Mouse (Mus musculus) hindbrain, embryonic 13.5 days (tissue): ENCODE data around the gene Unc50. TPM values are rescaled to one million over a fixed set of nuclear protein-coding genes. Genes with fewer than 3 reads are reported as not detected.

ENCODE experiments used
- ATAC-seq: fragments of 200-750 bp; cut with Nextera tagmentation; 2 replicates; pipeline ENCODE4 v1.8.0; 2017; ENCODE audit warnings: moderate TSS enrichment; ENCODE audit not compliant: low FRiP score
- H3K27ac ChIP-seq: fragments of 300-500 bp; sonication (generic); 2 replicates; pipeline ENCODE4 v1.5.1; 2015; ENCODE audit warnings: inconsistent platforms, mild to moderate bottlenecking, moderate library complexity
- H3K27me3 ChIP-seq: fragments of 300-500 bp; sonication (generic); 2 replicates; pipeline ENCODE4 v1.6.1; 2015; ENCODE audit warnings: mild to moderate bottlenecking, inconsistent platforms
- H3K36me3 ChIP-seq: fragments of 300-500 bp; sonication (generic); 2 replicates; pipeline ENCODE4 v1.6.1; 2015; ENCODE audit warnings: mild to moderate bottlenecking, inconsistent platforms
- H3K4me1 ChIP-seq: fragments of 300-500 bp; sonication (generic); replicated peaks from 2 replicates; pipeline ENCODE4 v1.6.1; 2015; ENCODE audit warnings: inconsistent platforms
- H3K4me2 ChIP-seq: fragments of 300-500 bp; sonication (generic); 2 replicates; pipeline ENCODE4 v1.6.1; 2015; ENCODE audit warnings: inconsistent platforms, mild to moderate bottlenecking, moderate library complexity
- H3K4me3 ChIP-seq: fragments of 300-500 bp; sonication (generic); 2 replicates; pipeline ENCODE4 v1.5.1; 2015; ENCODE audit warnings: mild to moderate bottlenecking, inconsistent platforms
- H3K9ac ChIP-seq: fragments of 300-500 bp; sonication (generic); 2 replicates; pipeline ENCODE4 v1.6.1; 2015; ENCODE audit warnings: mild to moderate bottlenecking, inconsistent platforms
- H3K9me3 ChIP-seq: fragments of 300-500 bp; sonication (generic); 2 replicates; pipeline ENCODE4 v1.6.1; 2016; ENCODE audit warnings: inconsistent platforms
- WGBS: fragments of 180-500 bp; shearing (Covaris S2); methylation state at CpG from one replicate; pipeline ENCODE4 v1.1.7; 2015; 5-methylcytosine and 5-hydroxymethylcytosine counted together
- polyA plus RNA-seq: library from polyadenylated mRNA; unstranded; fragments of >200 nt; fragmentation: Nextera tagmentation; extraction: Ambion mirVana; gene quantifications from 2 replicates; pipeline ENCODE4 v1.2.1, GENCODE M21; 2015

Gene Unc50
- 125 and 127 TPM in 2 replicates for polyA plus RNA-seq

DNA sequence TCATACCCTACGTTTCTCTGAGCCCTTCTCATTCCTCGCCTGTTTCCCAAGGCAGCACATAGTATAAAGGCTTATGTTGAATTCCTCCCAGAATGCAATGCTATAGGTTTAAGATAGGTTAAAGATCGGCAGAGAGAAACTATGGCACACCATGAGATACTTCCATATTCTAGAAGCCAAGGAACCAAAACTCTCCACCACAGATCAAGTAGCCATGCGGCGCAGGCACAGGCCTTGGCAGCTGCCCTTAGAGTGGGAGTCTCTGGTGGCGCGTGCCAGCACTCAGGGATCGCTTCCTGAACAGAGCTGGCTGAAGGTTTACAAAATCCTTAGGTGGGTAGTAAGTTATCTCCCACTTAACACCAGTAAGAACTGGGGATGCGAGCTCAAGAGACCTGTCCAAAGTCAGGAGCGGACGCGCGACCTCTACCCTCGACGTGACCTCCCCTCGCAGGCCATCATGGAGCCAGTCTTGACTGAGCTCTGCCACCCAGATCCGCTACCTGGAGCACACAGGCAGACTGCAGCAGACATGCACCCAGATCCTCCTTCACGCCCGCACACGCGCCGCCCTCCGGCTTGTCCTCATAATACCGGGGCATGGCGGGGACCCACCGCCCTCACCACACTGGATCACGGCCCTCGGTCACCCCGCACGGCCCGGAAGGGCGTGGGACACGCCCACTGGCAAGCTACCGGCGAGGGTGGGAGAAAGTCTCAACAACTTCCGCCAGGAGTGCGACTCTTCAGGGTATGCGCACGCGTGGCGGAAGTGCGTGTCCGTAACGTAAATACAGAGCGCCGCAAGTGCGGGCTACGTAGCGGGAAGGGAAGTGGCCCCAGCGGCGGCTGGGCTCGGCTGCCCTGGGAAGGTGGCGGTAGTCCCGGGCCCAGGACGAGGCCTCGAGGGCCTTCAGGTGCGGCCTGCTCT lies at the start of gene Unc50, which contains the start of gene Coa5:
Gene Unc50 (plus strand): TSS at position 774 of the 931 bp plus-strand sequence.
Gene Coa5 (minus strand): TSS at position 738 of the 931 bp plus-strand sequence.
- H3K4me3 ChIP-seq = peak within 1 kb of the TSS; percentile 89
- peak within 1 kb of the TSS; percentile 93 for H3K4me2 ChIP-seq
- H3K36me3 ChIP-seq = peaks cover 46% of the 10 kb centered on the region
- H3K9me3 ChIP-seq = no peaks in the 10 kb centered on the region
- H3K4me1 ChIP-seq = peaks cover 38% of the 10 kb centered on the region
- ATAC-seq = peak; percentile 99
- H3K27me3 ChIP-seq = no peaks in the 10 kb centered on the region
- H3K27ac ChIP-seq = peak within 1 kb of the TSS; percentile 81
- peak within 1 kb of the TSS; percentile 92 for H3K9ac ChIP-seq
- WGBS = 3% methylated on average over 57 of the region's 57 CpGs

DNA sequence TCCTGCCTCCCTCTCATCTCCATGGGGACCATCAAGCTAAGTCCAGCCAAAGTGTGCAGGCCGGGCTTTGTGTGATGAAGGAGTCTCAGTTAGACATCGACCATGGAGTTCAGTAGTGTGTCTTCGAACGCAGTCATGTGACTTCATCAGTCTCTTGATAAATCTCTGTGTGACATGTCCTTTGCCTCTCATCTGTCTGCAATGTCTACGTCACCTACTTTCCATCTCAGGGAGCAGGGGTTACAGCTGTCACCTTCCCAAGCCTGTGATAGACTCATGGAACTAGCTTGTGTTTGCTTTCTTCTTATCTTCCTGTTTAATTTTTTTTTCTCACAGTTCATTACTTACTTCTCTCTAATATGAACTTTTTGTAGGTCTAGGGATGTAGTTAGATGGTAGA lies 49.0 kb upstream of the Unc50 start:
- WGBS = 94% methylated on average over 5 of the region's 5 CpGs
- H3K36me3 ChIP-seq = peaks cover 73% of the 10 kb centered on the region
- H3K4me3 ChIP-seq = no peak overlapping the region
- H3K27ac ChIP-seq = no peak overlapping the region
- H3K9ac ChIP-seq = no peak overlapping the region
- H3K27me3 ChIP-seq = no peaks in the 10 kb centered on the region
- no peak overlapping the region for H3K4me2 ChIP-seq
- ATAC-seq = no peak
- H3K4me1 ChIP-seq = no peaks in the 10 kb centered on the region
- H3K9me3 ChIP-seq = no peaks in the 10 kb centered on the region

DNA sequence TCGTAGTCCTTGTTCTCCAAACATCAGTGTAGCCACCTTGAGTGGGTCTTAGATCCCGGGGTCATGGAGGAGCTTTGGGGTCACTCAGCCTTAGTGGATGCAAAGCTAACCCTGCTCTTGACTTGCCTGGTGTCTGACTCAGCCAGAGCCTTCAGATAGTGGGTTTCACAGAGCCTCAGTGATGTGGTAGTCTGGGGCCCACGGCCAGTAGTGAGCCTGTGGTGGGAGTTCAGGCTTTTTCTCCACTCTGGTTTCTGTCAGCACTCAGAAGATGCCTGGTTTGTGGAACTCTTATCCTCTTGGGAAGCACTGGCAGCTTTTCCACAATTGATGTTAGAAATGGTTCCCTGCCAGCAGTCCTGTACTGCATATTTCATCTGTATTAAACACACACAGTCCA lies 45.6 kb upstream of the Unc50 start:
- no peak for ATAC-seq
- WGBS = 88% methylated on average over 3 of the region's 3 CpGs
- no peak overlapping the region for H3K9ac ChIP-seq
- H3K9me3 ChIP-seq = no peaks in the 10 kb centered on the region
- H3K4me1 ChIP-seq = no peaks in the 10 kb centered on the region
- peaks cover 68% of the 10 kb centered on the region for H3K36me3 ChIP-seq
- H3K27me3 ChIP-seq = no peaks in the 10 kb centered on the region
- H3K27ac ChIP-seq = no peak overlapping the region
- no peak overlapping the region for H3K4me2 ChIP-seq
- H3K4me3 ChIP-seq = no peak overlapping the region

DNA sequence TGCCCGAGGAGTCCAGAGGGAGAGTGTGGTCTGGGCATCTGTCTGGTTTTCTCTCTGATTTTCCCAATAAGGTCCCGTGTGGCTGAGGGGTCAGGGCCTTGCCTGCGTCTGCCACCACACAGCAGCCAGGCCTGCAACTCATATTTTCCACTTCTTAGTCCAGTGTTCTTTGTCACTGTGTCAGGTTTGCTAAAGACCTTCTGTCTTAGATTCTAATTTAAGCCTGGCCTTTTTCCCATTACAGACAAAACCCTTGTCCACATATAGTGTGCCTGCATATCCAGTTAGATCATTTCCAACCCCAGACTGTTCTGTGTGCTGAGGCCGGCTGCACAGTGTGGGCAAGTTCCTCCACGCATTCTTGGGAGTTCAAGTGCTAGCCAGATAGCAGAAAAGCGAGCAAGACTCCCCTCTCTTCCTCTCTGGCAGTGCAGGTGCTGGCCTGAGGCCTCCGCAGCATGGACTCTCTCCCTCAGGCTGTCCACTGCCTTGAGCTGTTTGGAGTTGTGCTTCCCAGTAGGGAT lies 43.4 kb upstream of the Unc50 start:
- Histone ChIP-seq H3K36me3 (peaks cover 70% of the 10 kb centered on the region), H3K4me1 (no peaks in the 10 kb centered on the region), H3K4me2 (no peak overlapping the region), H3K27ac (no peak overlapping the region), H3K9ac (no peak overlapping the region), H3K9me3 (no peaks in the 10 kb centered on the region), H3K27me3 (no peaks in the 10 kb centered on the region), H3K4me3 (no peak overlapping the region)
- no peak for ATAC-seq
- 83% methylated on average over 7 of the region's 7 CpGs for WGBS

DNA sequence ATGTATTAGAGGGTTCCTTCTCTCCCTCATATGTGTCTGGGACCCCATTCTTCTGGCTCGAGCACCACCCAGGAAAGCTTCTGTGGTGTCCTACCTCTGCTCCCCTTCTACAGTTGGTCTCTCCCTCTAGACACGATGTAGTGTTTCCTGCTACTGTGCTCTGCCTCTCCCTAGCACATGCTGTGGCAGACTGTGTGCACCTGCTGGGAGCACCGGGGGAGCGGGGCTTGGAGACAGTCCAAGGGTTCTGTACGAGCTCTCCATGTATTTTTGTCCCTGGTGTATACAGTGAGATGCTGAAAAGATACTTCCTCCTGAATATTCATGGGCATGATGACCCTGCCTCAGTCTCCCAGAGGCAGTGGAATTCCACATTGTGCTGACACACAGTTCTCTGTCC lies 36.8 kb upstream of the Unc50 start:
- no peaks in the 10 kb centered on the region for H3K27me3 ChIP-seq
- ATAC-seq = no peak
- 0 out of 2 replicates have a peak, but pooled peaks cover 2% of the 10 kb centered on the region for H3K4me1 ChIP-seq
- H3K4me3 ChIP-seq = no peak overlapping the region
- WGBS = 70% methylated on average over 5 of the region's 5 CpGs
- peaks cover 83% of the 10 kb centered on the region for H3K36me3 ChIP-seq
- no peak overlapping the region for H3K27ac ChIP-seq
- H3K4me2 ChIP-seq = no peak overlapping the region
- no peak overlapping the region for H3K9ac ChIP-seq
- no peaks in the 10 kb centered on the region for H3K9me3 ChIP-seq

DNA sequence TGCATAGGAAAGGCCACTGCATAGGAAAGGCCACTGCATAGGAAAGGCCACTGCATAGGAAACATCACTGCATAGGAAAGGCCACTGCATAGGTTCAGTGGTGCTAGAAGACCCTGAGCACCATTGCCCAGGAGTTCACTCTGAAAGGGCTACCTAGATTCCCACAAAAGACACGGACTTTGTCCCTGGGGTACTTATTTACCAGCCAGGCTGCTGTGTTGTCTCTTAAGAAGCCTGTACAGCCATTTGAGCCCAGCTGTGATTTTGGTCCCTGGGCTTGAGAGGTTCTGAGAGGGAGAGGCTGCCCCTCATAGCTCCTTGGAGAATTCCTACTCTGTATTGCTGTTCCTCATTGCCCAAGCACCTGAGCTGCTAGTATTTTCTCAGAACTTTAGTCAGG lies 33.5 kb upstream of the Unc50 start:
- 55% methylated on average over 1 of the region's 1 CpGs for WGBS
- no peak overlapping the region for H3K27ac ChIP-seq
- H3K9me3 ChIP-seq = no peaks in the 10 kb centered on the region
- 0 out of 2 replicates have a peak, but pooled peaks cover 9% of the 10 kb centered on the region for H3K4me1 ChIP-seq
- peaks cover 77% of the 10 kb centered on the region for H3K36me3 ChIP-seq
- no peak overlapping the region for H3K4me3 ChIP-seq
- no peak overlapping the region for H3K9ac ChIP-seq
- ATAC-seq = no peak
- H3K27me3 ChIP-seq = no peaks in the 10 kb centered on the region
- H3K4me2 ChIP-seq = no peak overlapping the region

DNA sequence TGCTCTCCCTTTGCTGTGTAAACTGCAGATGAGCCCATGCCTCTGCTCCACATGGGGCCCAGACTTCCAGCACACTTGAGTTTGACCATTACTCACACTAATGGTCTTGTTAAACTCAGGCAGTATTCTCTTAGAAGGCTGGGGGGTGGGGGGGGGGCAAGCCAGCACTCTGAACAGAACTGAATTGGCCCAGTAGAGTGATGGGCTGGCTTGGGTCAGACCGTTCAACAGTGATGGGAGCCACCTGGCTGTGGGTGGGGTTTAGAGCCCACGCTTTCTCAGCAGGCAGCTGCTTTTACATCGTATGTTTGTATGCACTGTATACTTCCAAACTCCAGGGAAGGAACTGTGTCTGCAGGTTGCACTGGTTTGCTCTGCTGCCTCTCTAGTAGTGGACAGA lies 31.0 kb upstream of the Unc50 start:
- WGBS = 58% methylated on average over 3 of the region's 3 CpGs
- no peak for ATAC-seq
- Histone ChIP-seq H3K36me3 (peaks cover 78% of the 10 kb centered on the region), H3K9me3 (no peaks in the 10 kb centered on the region), H3K4me1 (0 out of 2 replicates have a peak, but pooled peaks cover 9% of the 10 kb centered on the region), H3K27ac (no peak overlapping the region), H3K4me2 (no peak overlapping the region), H3K9ac (no peak overlapping the region), H3K4me3 (no peak overlapping the region), H3K27me3 (no peaks in the 10 kb centered on the region)

DNA sequence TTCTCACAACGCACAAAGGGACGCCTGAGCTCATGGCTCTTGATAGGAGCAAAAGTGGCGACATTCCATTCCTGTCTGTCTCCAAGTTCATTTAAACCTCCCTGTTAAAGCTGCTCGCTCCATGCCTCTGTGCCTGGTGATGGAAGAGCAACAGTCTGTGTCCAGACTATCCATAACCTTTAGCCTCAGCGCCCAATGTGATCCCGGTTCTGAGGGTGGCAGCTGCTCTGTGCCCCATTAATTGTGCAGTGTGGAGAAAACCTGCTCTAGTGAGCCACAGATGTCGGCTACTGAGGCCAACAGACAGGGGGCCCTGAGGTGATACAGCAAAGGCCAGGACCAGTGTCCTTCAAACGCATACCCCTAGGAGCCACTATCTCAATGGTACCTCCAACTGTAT lies 30.2 kb upstream of the Unc50 start:
- 69% methylated on average over 8 of the region's 8 CpGs for WGBS
- no peak overlapping the region for H3K4me3 ChIP-seq
- 0 out of 2 replicates have a peak, but pooled peaks cover 9% of the 10 kb centered on the region for H3K4me1 ChIP-seq
- no peak overlapping the region for H3K9ac ChIP-seq
- no peak for ATAC-seq
- peaks cover 71% of the 10 kb centered on the region for H3K36me3 ChIP-seq
- H3K4me2 ChIP-seq = no peak overlapping the region
- H3K27me3 ChIP-seq = no peaks in the 10 kb centered on the region
- H3K9me3 ChIP-seq = no peaks in the 10 kb centered on the region
- no peak overlapping the region for H3K27ac ChIP-seq

DNA sequence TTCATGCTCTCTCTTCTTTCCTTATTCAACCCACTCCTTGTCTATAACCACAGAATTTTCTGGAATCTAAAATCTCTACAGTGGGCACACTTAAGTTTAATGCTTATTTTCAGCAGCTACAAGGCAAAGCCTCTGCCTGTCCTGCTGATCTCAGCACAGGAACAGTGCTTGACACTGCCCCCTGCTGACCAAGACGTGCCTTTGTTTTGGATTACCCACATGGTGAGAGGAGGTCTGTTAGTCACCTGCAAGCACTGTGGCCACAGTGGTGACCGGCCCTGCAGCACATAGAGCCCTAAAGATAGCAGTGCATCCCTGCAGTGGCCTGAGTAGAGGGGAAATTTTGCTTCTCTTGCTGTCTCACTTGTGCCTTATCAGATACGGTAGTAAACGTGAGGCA lies 28.3 kb upstream of the Unc50 start:
- Histone ChIP-seq H3K4me3 (no peak overlapping the region), H3K27me3 (no peaks in the 10 kb centered on the region), H3K4me1 (0 out of 2 replicates have a peak, but pooled peaks cover 9% of the 10 kb centered on the region), H3K27ac (no peak overlapping the region), H3K4me2 (no peak overlapping the region), H3K9me3 (no peaks in the 10 kb centered on the region), H3K9ac (no peak overlapping the region), H3K36me3 (peaks cover 62% of the 10 kb centered on the region)
- ATAC-seq = no peak; the same call in 1 of the 2 replicates
- WGBS = 63% methylated on average over 4 of the region's 4 CpGs

DNA sequence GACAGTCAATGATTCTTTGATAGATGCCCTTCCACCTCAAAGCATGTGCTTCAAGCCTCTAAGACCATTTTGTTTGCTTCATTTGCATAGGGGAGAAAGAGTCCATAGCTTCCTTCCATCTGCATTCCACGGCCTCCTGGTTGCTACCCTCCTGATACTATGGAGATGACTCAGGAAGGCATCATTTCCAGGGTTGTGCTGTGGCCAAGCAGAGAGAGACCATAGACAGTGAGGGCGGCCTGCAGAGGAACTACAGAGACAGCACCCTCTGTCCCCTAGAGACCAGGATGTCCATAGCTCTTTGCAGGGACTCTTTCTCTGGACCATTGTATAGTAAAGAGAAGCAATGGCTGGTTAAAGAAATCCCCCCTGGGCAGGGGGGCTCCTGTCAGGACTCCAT lies 24.8 kb upstream of the Unc50 start:
- no peak for ATAC-seq
- no peak overlapping the region for H3K9ac ChIP-seq
- H3K36me3 ChIP-seq = peaks cover 44% of the 10 kb centered on the region
- H3K27me3 ChIP-seq = no peaks in the 10 kb centered on the region
- H3K4me2 ChIP-seq = no peak overlapping the region
- H3K27ac ChIP-seq = 0 out of 2 replicates have a peak overlapping the region, but pooled peaks have one; percentile 18
- no peak overlapping the region for H3K4me3 ChIP-seq
- H3K9me3 ChIP-seq = no peaks in the 10 kb centered on the region
- H3K4me1 ChIP-seq = no peaks in the 10 kb centered on the region
- WGBS = 61% methylated on average over 2 of the region's 2 CpGs

DNA sequence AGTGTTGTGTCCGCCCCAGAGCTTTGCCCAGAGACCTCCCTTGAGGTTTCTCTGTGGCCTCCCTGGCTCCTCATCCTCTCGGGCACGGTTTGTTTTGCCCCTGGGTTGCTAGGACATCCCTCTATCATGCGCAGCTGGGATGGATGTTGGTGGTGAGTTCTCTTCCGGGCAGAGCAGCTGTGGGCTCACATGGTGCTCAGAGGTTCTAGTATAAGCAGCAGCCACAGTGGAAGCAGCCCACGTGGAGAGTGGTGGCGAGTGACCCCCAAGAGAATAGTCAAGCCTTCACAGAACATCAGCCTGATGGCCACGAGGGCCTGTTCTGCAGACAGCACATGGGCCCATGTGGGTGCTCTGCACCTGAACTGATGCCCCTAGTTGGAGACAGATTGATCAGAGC lies 22.7 kb upstream of the Unc50 start:
- Histone ChIP-seq H3K27ac (no peak overlapping the region), H3K9ac (no peak overlapping the region), H3K27me3 (no peaks in the 10 kb centered on the region), H3K4me1 (no peaks in the 10 kb centered on the region), H3K4me2 (no peak overlapping the region), H3K36me3 (peaks cover 30% of the 10 kb centered on the region), H3K9me3 (no peaks in the 10 kb centered on the region), H3K4me3 (no peak overlapping the region)
- no peak for ATAC-seq
- 78% methylated on average over 8 of the region's 8 CpGs for WGBS

DNA sequence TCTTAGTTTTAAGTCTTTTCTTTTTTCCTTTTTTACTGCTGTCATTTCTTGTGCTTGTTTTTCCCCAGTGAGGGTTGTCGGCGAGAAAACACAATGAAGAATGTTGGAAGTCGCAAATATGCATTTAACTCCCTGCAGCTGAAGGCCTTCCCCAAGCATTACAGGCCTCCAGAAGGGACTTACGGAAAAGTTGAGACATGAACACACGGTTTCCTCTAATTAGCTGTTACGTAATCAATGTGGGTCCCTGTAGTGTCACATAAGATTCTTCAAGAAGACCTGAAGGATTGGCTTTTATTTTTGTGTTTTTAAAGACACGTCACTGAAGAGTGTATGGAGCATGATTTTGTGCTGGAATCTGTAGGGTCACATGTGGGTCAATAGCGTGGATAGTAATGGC lies 21.9 kb upstream of the Unc50 start:
- ATAC-seq = no peak
- Histone ChIP-seq H3K27me3 (no peaks in the 10 kb centered on the region), H3K9ac (no peak overlapping the region), H3K9me3 (no peaks in the 10 kb centered on the region), H3K4me3 (no peak overlapping the region), H3K36me3 (peaks cover 22% of the 10 kb centered on the region), H3K4me1 (no peaks in the 10 kb centered on the region), H3K27ac (no peak overlapping the region), H3K4me2 (no peak overlapping the region)
- WGBS = 89% methylated on average over 8 of the region's 8 CpGs
